Mouse (Mus musculus) kidney, postnatal 25 days (tissue): ENCODE measurements at regions not wholly inside any gene's neighbourhood (a gene's known extent, or its start where the extent isn't known, plus 50 kb on each side); places are given as distances from the start of the nearest gene placed in this dataset.

Source experiments
- DNase-seq, 2 experiments: peaks; one replicate each; pipeline ENCODE4 v3.0.0; 2021; ENCODE audit warnings: mixed read lengths in 2 of 2

DNA sequence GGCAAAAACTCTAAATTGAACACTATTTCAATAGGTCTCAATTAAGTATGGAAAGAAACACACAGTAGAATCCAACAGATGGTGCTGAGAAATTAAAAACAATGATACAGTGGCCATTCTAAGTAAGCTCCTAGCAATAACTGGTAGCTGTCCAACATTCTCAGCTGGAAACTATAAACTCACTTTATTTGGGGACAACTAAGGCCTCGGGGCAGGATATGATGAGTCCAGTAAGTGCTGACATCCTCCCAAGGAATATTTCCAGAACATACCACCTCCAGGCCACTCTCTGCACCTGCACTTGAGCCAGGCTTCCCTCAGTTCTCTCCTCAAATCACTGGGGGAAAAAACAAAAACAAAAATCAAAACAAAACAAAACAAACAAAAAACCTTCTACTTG is 53.7 kb upstream of the Ank start:
- no peak for DNase-seq

DNA sequence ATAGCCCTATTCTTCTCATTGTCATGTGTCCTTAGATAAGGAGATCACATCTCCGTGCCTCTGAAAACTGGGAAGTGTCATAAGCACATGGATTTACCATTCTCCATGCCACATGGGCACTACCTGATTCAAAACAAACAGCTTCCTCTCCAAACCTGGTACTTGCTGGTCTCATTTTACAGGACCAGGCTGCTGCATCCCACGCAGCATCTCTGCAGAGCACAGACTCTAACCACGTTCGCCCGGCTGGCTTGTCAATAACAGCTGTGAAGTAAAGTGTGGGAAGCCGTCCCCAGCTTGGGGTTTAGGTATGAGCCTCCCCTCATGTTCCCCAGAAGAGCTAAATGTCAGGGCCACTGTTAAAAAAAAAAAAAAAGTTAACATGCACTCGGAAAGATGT is 53.0 kb upstream of the Ank start:
- no peak for DNase-seq

DNA sequence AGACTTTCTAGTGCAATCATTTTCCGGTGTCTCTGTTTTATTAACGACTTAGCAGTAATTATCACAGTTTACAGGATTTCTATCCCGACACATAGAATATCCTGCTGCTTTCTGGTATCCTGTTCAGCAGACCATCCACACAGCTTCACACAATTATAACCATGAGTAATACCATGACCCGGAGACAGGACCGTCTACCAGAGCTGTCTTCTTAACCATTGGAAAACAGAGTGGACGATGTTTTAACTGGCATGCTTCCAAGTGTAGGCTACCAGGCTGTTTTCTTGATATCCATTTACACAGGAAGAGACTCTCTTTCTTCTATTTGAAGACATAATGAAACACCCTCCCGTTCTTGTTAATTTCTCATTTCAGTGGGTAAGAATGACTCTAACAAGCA is 51.7 kb upstream of the Ank start:
- no peak for DNase-seq
